ENCODE assay signal across 8 mouse cellular contexts in genomic region chr11:120437857-120438385, GRCm38 (mm10). TPM values are rescaled to one million over a fixed set of nuclear protein-coding genes. Genes with fewer than 3 reads are reported as not detected.
A peak's percentile ranks its signal among the peaks of the same experiment; 100 is the strongest.
DNase-seq lines count a peak whose midpoint lies in the region; ATAC-seq and TF ChIP-seq lines count a peak whose summit lies in the region.

No protein-coding gene starts in this region.

- no peak for ATAC-seq in hindbrain, embryonic 12.5 days (ENCODE audit: low FRiP score)
- no peak for ATAC-seq in midbrain, embryonic 12.5 days (ENCODE audit: low FRiP score, low read depth)

- no peak for TF ChIP-seq POLR2A in kidney, adult 2 months (IDR thresholded peaks at IDR 0.05; ENCODE audit: low read depth, low read length)

- TF ChIP-seq CTCF in kidney, adult 2 months (conservative IDR thresholded peaks at IDR 0.05; ENCODE audit: insufficient read depth, insufficient read length, low read depth, low read length), result no peak

- H3K4me2 ChIP-seq in hindbrain, embryonic 12.5 days (replicated peaks), result peak overlapping the region; percentile 93
- H3K4me2 ChIP-seq in midbrain, embryonic 12.5 days (replicated peaks), result peak overlapping the region; percentile 86

- WGBS in kidney, adult 2 months, result 20% methylated on average over 12 of the region's 12 CpGs
- 28% methylated on average over 12 of the region's 12 CpGs for WGBS in hindbrain, embryonic 12.5 days
- WGBS in midbrain, embryonic 12.5 days, result 29% methylated on average over 12 of the region's 12 CpGs

- peaks cover 5% of the 10 kb centered on the region; the same call in 1 of the 2 replicates for H3K4me1 ChIP-seq in kidney, adult 2 months (ENCODE audit: control insufficient read depth, insufficient read depth, low read length)
- H3K4me1 ChIP-seq in hindbrain, embryonic 12.5 days, result peaks cover 14% of the 10 kb centered on the region
- H3K4me1 ChIP-seq in midbrain, embryonic 12.5 days, result peaks cover 13% of the 10 kb centered on the region

- no peak for DNase-seq in kidney, adult 2 months
- DNase-seq in kidney, adult 11 months, result no peak
- peak; percentile 57 for DNase-seq in NIH3T3 (ENCODE audit: low read depth)
- DNase-seq in frontal cortex, postnatal 36 days (ENCODE audit: low spot score in 2 of 2), result no peak
- DNase-seq in left cerebral cortex, adult 9 months (ENCODE audit: low spot score in 2 of 2), result no peak
- DNase-seq in frontal cortex, postnatal 10 days (ENCODE audit: low spot score in 2 of 2), result no peak

- H3K36me3 ChIP-seq in kidney, adult 2 months (ENCODE audit: control insufficient read depth, insufficient read depth, low read length), result no peaks in the 10 kb centered on the region
- peaks cover 13% of the 10 kb centered on the region; the same call in 1 of the 2 replicates for H3K36me3 ChIP-seq in hindbrain, embryonic 12.5 days
- H3K36me3 ChIP-seq in midbrain, embryonic 12.5 days, result peaks cover 16% of the 10 kb centered on the region

- H3K4me3 ChIP-seq in kidney, adult 2 months (ENCODE audit: insufficient read depth, low read depth, low read length), result peak overlapping the region; percentile 97
- peak overlapping the region; percentile 100 for H3K4me3 ChIP-seq in hindbrain, embryonic 12.5 days
- H3K4me3 ChIP-seq in midbrain, embryonic 12.5 days, result peak overlapping the region; percentile 99

- H3K9me3 ChIP-seq in hindbrain, embryonic 12.5 days (replicated peaks), result no peaks in the 10 kb centered on the region
- no peaks in the 10 kb centered on the region for H3K9me3 ChIP-seq in midbrain, embryonic 12.5 days

- H3K9ac ChIP-seq in hindbrain, embryonic 12.5 days, result peak overlapping the region; percentile 98
- peak overlapping the region; percentile 99 for H3K9ac ChIP-seq in midbrain, embryonic 12.5 days (replicated peaks)

- peak overlapping the region; percentile 71; the same call in 1 of the 2 replicates for H3K27ac ChIP-seq in kidney, adult 2 months (ENCODE audit: insufficient read depth, low read depth, low read length)
- no peak overlapping the region for H3K27ac ChIP-seq in hindbrain, embryonic 12.5 days
- 0 out of 2 replicates have a peak overlapping the region, but pooled peaks have one; percentile 83 for H3K27ac ChIP-seq in midbrain, embryonic 12.5 days (replicated peaks)

- H3K27me3 ChIP-seq in kidney, adult 2 months (replicated peaks; ENCODE audit: control insufficient read depth, insufficient read depth, low read length), result no peaks in the 10 kb centered on the region
- no peaks in the 10 kb centered on the region for H3K27me3 ChIP-seq in hindbrain, embryonic 12.5 days
- H3K27me3 ChIP-seq in midbrain, embryonic 12.5 days, result no peaks in the 10 kb centered on the region

RNA-seq across cellular contexts. Expression of gene Nploc4, which starts 0.4 kb away (rescaled TPM):
- 39.5 and 45.4 TPM in 2 replicates for polyA plus RNA-seq in kidney, adult 2 months (2012; rRNA removed)
- polyA plus RNA-seq in hindbrain, embryonic 12.5 days (2016; fragmentation: Nextera tagmentation; extraction: Ambion mirVana), result 51.4 and 51.5 TPM in 2 replicates
- polyA plus RNA-seq in midbrain, embryonic 12.5 days (2016; fragmentation: Nextera tagmentation; extraction: Ambion mirVana), result 51.8 and 54.6 TPM in 2 replicates

RNA-seq across cellular contexts. Expression of gene Tspan10, which starts 4.5 kb away (rescaled TPM):
- polyA plus RNA-seq in kidney, adult 2 months (2012; rRNA removed), result 0.05 and 0.48 TPM in 2 replicates
- polyA plus RNA-seq in hindbrain, embryonic 12.5 days (2016; fragmentation: Nextera tagmentation; extraction: Ambion mirVana), result not detected in 2 replicates
- polyA plus RNA-seq in midbrain, embryonic 12.5 days (2016; fragmentation: Nextera tagmentation; extraction: Ambion mirVana), result not detected in 2 replicates

RNA-seq across cellular contexts. Expression of gene Pde6g, which starts 15.4 kb away (rescaled TPM):
- polyA plus RNA-seq in kidney, adult 2 months (2012; rRNA removed), result 1.8 TPM in 2 replicates
- not detected in 2 replicates for polyA plus RNA-seq in hindbrain, embryonic 12.5 days (2016; fragmentation: Nextera tagmentation; extraction: Ambion mirVana)
- 0.20 TPM in 1 of 2 replicates, not detected in the other for polyA plus RNA-seq in midbrain, embryonic 12.5 days (2016; fragmentation: Nextera tagmentation; extraction: Ambion mirVana)

RNA-seq across cellular contexts. Expression of gene Oxld1, which starts 19.9 kb away (rescaled TPM):
- polyA plus RNA-seq in kidney, adult 2 months (2012; rRNA removed), result 48.6 and 49.3 TPM in 2 replicates
- 10.6 and 11.3 TPM in 2 replicates for polyA plus RNA-seq in hindbrain, embryonic 12.5 days (2016; fragmentation: Nextera tagmentation; extraction: Ambion mirVana)
- polyA plus RNA-seq in midbrain, embryonic 12.5 days (2016; fragmentation: Nextera tagmentation; extraction: Ambion mirVana), result 11.7 and 11.9 TPM in 2 replicates

RNA-seq across cellular contexts. Expression of gene Ccdc137, which starts 20.0 kb away (rescaled TPM):
- polyA plus RNA-seq in kidney, adult 2 months (2012; rRNA removed), result 14.8 and 15.1 TPM in 2 replicates
- polyA plus RNA-seq in hindbrain, embryonic 12.5 days (2016; fragmentation: Nextera tagmentation; extraction: Ambion mirVana), result 33.8 and 35.5 TPM in 2 replicates
- polyA plus RNA-seq in midbrain, embryonic 12.5 days (2016; fragmentation: Nextera tagmentation; extraction: Ambion mirVana), result 30.1 and 35.1 TPM in 2 replicates
